Mouse (Mus musculus) liver (tissue): Measurements from ENCODE around the gene Dnah10.
A peak's percentile ranks its signal among the peaks of the same experiment; 100 is the strongest.
"Not testable (repeated sequence)": the region's sequence is repeated elsewhere in the genome, so short reads cannot be mapped to it uniquely, and the experiment has no call there.

Source experiments
- DNase-seq: peaks from one replicate; pipeline ENCODE4 v3.0.0-alpha.2; 2020; ENCODE audit warnings: mixed read lengths

Dnah10 gene

DNA sequence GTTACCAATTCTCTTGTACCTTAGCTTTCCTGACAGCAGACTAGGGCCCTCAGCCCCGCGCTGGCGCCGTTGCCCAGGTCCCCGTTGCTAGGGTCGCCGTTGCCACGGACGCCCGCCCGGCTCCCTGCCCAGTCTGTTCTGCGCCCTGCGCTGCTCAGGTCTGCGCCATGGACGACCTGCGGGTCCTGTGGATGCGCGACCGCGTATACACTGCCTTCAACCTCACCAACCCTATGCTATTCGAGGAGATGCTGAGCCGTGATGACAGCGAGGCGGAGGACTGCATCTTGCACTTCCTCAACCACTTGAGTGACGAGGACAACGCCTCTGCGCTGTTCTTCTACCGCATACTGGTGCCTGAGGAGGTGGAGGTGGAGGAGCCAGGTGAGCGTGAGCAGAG, at the start of gene Dnah10:
Dnah10 (plus strand) TSS at position 89 of the 400 bp plus-strand sequence.
- DNase-seq: no peak

- DNase-seq: no peak
Measured at GRCm38 (mm10) chr5:124713741-124714140, 11.1 kb upstream of the Dnah10 start.

- DNase-seq: peak; percentile 15
Measured at GRCm38 (mm10) chr5:124715135-124715534, 9.8 kb upstream of the Dnah10 start.

DNA sequence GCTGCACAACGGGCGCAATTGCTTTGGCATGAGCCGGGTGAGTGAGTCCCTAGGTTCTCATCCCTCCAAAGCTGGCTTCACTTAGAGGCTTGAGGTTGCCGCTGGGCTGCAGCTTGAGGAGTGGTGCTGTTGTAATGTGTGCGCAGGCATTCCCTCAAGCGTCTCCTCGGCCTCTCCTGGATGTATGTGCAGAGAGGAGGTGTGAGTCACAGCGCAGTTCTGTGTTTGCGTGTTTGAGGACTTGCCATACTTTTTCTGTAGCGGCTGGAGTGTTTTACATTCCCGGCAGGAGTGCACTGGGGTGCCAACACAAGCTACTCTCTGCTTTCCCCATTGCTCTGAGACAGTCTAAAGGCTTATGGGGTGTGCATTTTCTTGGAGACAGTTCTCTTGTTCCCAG, 6.9 kb upstream of the Dnah10 start:
- DNase-seq: no peak

- DNase-seq: no peak
Measured at GRCm38 (mm10) chr5:124718396-124718795, 6.5 kb upstream of the Dnah10 start.

DNA sequence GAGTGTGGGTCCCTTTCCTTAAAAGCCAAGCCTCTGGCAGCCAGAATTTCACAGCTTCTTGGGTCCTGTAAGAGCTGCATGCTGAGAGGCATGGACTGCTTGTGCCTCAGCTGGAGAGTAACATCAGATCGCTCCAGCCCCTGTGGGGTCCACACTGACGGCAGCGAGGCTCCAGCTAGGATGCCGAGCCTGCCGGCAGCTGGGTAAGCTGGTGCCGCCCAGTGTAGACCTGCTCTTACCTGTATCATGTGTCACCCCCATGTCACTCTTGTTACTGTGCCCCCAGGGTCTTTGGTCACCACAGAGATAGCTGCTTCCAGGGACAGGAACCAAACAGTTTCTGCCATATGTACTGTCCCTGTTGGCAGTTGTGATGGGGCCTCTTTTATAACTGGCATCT, 1.8 kb upstream of the Dnah10 start:
- no peak for DNase-seq

- DNase-seq: peak; percentile 29
Measured at GRCm38 (mm10) chr5:124729662-124730206, 4.8 kb downstream of the Dnah10 start.

GRCm38 (mm10) chr5:124733961-124734360, 9.1 kb downstream of the Dnah10 start:
- no peak for DNase-seq

GRCm38 (mm10) chr5:124741898-124742599, 17.2 kb downstream of the Dnah10 start:
- no peak for DNase-seq

GRCm38 (mm10) chr5:124743841-124744240, 19.0 kb downstream of the Dnah10 start:
- no peak for DNase-seq

DNA sequence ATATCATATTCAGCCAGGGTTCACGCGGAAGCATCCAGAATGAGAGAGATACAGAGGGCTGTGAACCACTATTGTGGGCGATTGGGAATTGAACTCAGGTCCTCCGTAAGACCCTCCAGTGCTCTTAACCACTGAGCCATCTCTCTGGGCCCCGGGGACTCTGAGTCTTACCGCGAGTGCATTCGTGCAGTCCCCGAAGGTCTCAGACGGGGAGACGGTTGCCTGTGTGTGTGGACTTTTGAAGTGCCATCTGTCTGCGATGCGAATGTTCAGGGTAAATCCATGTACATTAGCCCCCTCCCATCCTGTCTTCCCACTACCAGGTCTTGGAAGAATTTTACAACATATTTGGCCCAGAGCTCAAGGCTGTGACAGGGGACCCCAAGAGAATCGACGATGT, 21.3 kb downstream of the Dnah10 start:
- no peak for DNase-seq

DNA sequence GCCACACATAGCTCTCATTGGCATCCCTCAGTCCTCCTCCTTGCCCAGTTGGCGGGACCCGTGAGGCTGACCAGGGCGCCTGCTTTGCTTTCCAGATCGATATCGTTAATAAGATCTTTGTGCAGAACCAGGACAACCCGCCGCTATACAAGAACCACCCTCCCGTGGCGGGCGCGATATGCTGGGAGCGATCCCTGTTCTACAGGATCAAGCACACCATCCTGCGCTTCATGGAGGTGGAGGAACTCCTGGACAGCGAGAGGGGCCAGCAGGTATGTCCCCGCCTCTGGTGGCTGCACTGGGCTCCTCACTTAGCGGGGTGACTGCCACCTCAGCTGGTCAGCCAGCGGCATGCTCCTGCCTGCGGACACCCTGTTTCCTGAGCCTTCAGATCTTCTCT, 23.4 kb downstream of the Dnah10 start:
- DNase-seq: no peak

GRCm38 (mm10) chr5:124751656-124752055, 26.8 kb downstream of the Dnah10 start:
- DNase-seq: no peak

DNA sequence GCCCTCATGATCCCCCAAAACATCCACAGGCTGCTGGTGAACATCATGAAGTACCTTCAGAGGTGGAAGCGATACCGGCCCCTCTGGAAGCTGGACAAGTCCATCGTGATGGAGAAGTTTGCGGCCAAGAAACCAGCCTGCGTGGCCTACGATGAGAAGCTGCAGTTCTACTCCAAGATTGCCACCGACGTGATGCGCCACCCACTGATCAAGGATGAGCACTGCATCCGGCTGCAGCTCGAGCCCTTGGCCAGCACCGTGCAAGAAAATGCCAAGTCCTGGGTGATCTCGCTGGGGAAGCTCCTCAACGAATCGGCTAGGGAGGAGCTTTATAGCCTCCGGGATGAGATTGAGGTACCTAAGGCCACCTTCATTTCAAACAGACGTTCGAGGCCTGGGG, 36.1 kb downstream of the Dnah10 start:
- no peak for DNase-seq

DNA sequence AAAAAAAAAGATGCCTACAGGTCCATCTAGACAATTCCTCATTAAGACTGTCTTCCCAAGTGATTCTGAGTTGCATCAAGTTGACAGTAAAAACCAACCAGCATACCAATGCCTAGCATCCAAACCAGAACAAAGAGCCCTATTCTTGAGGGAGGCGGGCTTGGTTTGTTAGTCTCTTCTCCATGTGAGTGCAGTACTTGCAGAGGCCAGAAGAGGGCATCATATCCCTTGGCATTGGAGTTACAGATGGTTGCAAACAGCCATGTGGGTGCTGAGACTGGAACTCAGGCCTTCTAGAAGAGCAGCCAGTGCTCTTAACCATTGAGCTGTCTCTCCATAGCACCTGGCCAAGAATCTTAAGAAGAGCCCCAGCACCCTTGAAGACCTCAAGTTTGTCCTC, 36.9 kb downstream of the Dnah10 start:
- no peak for DNase-seq

DNA sequence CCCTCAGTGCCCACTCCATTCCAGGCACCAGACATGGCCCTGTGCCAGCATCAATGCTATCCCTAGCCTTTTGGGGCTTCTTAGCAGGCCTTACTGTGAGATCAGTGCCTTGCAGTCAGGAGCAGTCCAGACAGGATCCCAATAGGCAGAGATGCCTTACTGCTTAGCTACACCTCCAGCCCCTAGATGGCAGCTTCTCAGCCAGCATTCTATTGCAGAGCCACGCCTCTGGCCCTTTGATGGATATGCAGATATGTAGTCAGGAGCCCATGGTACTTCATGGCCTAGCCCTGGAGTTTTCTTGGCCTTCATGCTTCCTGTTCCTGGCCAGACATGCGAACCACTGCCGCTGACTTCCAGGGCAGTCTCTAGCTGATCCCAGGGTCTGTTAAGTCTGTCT, 49.7 kb downstream of the Dnah10 start:
- DNase-seq: no peak

GRCm38 (mm10) chr5:124776289-124776688, 51.4 kb downstream of the Dnah10 start:
- not testable (repeated sequence) for DNase-seq

GRCm38 (mm10) chr5:124777178-124777709, 52.4 kb downstream of the Dnah10 start:
- peak; percentile 38 for DNase-seq

- DNase-seq: no peak
Measured at GRCm38 (mm10) chr5:124779926-124780325, 55.0 kb downstream of the Dnah10 start.

DNA sequence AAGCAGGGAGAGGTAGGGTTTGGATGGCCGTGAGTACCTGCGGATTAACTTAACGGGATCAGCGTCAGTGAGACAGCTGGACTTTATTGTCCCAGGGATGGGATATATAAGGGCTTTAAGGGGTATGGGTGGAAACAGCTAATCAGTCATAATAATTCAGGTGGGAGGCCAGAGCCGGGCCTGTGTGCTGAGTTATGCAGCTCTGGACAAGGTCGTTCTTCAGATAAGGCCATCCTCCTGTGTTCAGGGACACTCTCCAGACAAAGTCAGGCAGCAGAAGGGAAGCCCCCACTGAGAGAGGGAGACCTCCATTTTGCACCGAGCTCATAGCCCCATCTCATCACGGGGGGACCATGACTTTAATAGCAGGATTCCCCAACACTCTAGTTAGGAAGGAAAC, 56.8 kb downstream of the Dnah10 start:
- DNase-seq: no peak

DNA sequence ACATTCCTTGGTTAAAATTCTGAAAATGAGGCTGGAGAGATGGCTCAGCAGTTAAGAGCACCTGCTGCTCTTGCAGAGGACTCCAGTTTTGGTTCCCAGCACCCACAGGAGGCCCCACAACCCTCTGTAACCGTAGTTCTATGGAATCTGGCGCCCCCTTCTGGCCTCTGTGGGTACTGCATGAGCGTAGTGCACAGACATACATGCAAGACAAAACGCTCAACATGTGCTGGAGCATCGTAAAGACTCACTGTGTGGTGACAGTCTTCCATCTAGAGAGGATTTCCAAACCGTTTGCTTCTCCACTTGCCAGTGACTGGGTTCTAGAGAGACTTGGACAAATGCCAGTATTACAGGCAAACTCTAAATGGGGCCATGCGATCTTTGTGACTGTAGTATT, 60.8 kb downstream of the Dnah10 start:
- no peak for DNase-seq

DNA sequence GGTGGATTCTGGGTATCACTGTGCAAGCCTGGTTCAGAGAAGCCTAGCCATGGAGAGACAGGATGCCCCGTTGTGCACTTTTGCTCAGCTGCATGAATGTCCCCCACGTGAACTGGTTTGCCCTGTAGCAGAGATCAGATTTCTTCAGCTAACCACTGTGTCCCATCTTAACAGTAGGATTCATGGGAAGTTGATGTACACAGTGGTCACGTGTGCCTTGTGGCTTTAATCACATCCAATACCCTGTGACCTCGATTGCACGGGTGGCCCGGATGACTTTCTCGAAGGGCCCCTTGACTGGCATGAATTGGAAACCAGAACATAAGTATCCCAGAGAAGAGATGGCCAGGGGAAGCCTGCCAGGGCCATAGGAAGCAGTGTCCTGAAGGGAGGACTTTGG, 67.2 kb downstream of the Dnah10 start:
- no peak for DNase-seq

DNA sequence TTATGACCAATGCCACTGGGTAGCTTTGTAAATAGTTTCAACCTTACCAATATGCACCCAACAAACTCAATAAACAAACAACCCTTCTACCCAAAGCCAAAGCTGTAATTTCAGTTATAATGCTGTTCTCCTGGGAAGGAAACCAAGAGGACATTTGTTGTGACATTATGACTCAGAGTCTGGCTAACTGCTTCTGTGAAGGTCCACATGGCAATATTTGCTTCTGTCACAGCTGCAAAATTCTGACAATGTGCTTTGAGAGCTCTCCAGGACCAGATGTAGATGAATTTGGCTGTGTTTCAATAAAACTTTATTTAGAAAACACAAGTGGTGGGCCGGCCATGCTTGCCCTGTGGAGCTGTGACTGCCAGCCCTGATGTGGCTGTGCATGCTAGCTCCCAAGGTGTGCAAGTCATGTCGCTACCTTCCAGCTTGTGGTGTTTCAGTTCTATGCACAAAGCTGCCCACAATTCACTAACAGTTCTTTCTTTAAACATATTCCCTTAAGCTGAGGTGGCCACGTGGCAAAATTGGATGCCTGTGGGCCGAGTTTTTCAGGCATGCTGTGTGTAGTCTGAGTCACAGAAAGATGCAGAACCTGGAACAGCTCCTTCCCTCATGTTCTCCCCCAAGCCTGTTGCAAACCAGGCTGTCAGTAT, 85.0 kb downstream of the Dnah10 start:
- DNase-seq: no peak

GRCm38 (mm10) chr5:124812466-124812865, 87.6 kb downstream of the Dnah10 start:
- DNase-seq: no peak
